Mouse (Mus musculus) brain, embryonic 14.5 days (tissue): ENCODE measurements at regions not wholly inside any gene's neighbourhood (a gene's known extent, or its start where the extent isn't known, plus 50 kb on each side); places are given as distances from the start of the nearest gene placed in this dataset.
"Not testable (repeated sequence)": the region's sequence is repeated elsewhere in the genome, so short reads cannot be mapped to it uniquely, and the experiment has no call there.

Source experiments
- DNase-seq: peaks from one replicate; pipeline ENCODE4 v3.0.0-alpha.2; 2011; ENCODE audit warnings: low read depth
- CTCF ChIP-seq: fragments of 200-500 bp; IDR thresholded peaks from 2 replicates; pipeline ENCODE4 v1.5.1; 2012; ENCODE audit warnings: inconsistent platforms, mild to moderate bottlenecking, moderate library complexity, borderline replicate concordance; ENCODE audit not compliant: insufficient read depth, insufficient read length; ENCODE audit errors: extremely low read depth
- POLR2A ChIP-seq: fragments of 200-500 bp; IDR thresholded peaks from 2 replicates; pipeline ENCODE4 v1.6.1; 2012; ENCODE audit warnings: mild to moderate bottlenecking, inconsistent platforms, borderline replicate concordance; ENCODE audit not compliant: poor library complexity, insufficient read depth, insufficient read length, severe bottlenecking; ENCODE audit errors: extremely low read depth

DNA sequence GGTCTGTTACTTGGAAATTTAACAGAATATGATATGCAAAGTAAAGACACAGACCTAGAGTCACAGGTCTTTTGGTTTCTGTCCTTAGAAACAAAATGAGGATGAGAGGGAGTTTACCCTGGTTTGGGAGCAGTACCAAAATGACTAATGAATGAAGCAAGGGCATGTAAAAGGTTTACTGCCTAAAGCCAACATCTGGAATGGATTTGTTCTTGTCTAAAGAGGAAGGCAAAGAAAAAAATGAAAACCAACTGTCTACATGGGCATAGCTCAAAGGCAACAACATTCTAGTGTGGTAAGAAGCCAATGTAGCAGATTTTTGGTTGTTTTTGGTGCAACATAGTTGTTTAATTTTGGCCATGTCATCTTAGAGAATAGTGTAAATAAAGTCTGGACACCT is 203.5 kb upstream of the Diaph2 start:
- no peak for DNase-seq
- TF ChIP-seq CTCF (no peak), POLR2A (no peak)

DNA sequence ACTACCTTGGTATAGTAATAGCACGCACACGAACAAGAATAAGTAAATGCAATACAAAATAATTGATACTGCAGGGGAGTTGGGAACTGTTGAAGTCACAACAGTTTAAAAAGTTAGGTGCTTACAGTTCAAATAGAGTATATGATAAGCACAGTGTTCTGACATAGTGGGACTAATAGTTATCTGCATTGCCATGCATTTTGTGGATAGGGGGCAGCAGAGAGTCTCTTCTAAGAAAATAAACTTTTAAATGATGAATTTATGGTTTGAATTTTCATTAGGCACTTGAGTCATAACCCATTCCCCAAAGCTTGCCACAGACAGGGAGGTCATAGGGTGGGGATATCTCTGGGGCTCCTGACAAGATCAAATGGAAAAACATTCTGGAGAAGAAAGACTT is 201.9 kb upstream of the Diaph2 start:
- TF ChIP-seq CTCF (no peak), POLR2A (no peak)
- DNase-seq: no peak

- peak; percentile 23 for DNase-seq
- TF ChIP-seq CTCF (no peak), POLR2A (no peak)
These were observed 193.5 kb upstream of the Diaph2 start for GRCm38 (mm10) chrX:129556001-129556400.

- TF ChIP-seq POLR2A (no peak), CTCF (no peak)
- no peak for DNase-seq
These were observed 150.1 kb upstream of the Diaph2 start for GRCm38 (mm10) chrX:129599491-129599890.

- DNase-seq: no peak
- TF ChIP-seq CTCF (no peak), POLR2A (no peak)
These were observed 141.7 kb upstream of the Diaph2 start for GRCm38 (mm10) chrX:129607842-129608241.

- not testable (repeated sequence) for DNase-seq
These were observed 138.0 kb upstream of the Diaph2 start for GRCm38 (mm10) chrX:129611500-129611899.

DNA sequence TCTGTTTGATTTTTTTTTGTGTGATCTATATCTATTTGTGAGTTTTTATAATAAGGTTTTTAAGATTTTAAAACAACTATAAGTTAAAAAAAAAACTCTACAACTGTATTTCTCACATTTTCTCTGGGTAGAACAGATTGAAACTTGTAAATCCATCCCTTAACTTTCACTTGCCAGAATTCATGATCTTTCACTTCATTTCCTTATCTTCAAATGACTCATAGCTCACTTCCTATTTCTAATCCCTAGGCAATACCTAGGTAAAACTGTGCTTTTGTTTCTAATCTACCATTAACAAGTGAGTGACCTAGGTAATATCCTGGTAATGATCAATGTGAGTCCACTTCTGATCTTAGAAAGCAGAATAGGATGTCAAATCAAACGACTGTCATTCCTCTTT is 112.5 kb upstream of the Diaph2 start:
- DNase-seq: no peak
- TF ChIP-seq POLR2A: no peak
- TF ChIP-seq CTCF: no peak

DNA sequence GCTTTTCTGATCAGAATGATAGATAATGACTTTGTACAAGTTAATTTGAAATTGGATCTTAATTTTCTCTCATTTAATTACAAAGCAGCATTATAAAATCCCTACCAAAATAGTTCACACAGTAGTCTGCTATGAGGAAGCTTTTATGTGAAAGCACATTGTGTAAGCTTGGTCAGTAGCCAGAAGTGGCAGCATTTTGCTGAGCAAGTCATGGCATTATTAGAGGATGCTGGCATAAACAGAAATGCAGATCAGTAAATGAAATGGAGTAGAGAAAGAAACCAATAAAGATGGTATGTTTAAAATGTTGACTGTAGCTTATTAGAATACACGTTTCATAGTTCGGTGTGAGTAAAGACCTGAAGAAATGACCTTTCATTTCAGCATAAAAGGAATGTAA is 104.4 kb upstream of the Diaph2 start:
- DNase-seq: peak; percentile 68
- no peak for TF ChIP-seq CTCF
- TF ChIP-seq POLR2A: no peak

GRCm38 (mm10) chrX:129656906-129657305 is 92.6 kb upstream of the Diaph2 start:
- TF ChIP-seq POLR2A: no peak
- TF ChIP-seq CTCF: no peak
- DNase-seq: peak; percentile 65

GRCm38 (mm10) chrX:129690677-129691076 is 58.9 kb upstream of the Diaph2 start:
- no peak for TF ChIP-seq POLR2A
- TF ChIP-seq CTCF: no peak

More at GRCm38 (mm10) chrX:129690677-129691076, 58.9 kb upstream of the Diaph2 start:
- DNase-seq: no peak
